Mouse (Mus musculus): Measurements from ENCODE around the gene Zfp451. TPM values are rescaled to one million over a fixed set of nuclear protein-coding genes. Genes with fewer than 3 reads are reported as not detected.
"Not testable (repeated sequence)": the region's sequence is repeated elsewhere in the genome, so short reads cannot be mapped to it uniquely, and the experiment has no call there.

Gene Zfp451
- polyA plus RNA-seq, 1 experiment: 152 TPM

- TF ChIP-seq CTCF (IDR thresholded peaks at IDR 0.05; ENCODE audit: control insufficient read depth, insufficient read depth, insufficient replicate concordance, low read depth, low read length): no peak
- TF ChIP-seq POLR2A (IDR thresholded peaks at IDR 0.05; ENCODE audit: control insufficient read depth, low read depth, low read length): 0 out of 2 replicates have a peak, but pooled peaks have one; percentile 36
- Histone ChIP-seq H3K4me1 (ENCODE audit: control insufficient read depth, insufficient read depth, low read length) (peaks cover 13% of the 10 kb centered on the region), H3K27ac (ENCODE audit: control insufficient read depth, insufficient read depth, low read depth, low read length) (peak within 1 kb of the TSS; percentile 90), H3K27me3 (ENCODE audit: control insufficient read depth, insufficient read depth, low read length) (no peaks in the 10 kb centered on the region), H3K36me3 (ENCODE audit: control insufficient read depth, insufficient read depth, low read length) (no peaks in the 10 kb centered on the region), H3K4me3 (ENCODE audit: control insufficient read depth, low read depth, low read length) (peak within 1 kb of the TSS; percentile 95)
Observed at GRCm38 (mm10) chr1:33757491-33758041, 56.8 kb downstream of the Zfp451 start, which contains the start of gene Bag2. Gene Bag2, minus strand, starts transcription at chr1:33757795.

- peak overlapping the region; percentile 63 for H3K27ac ChIP-seq (ENCODE audit: control insufficient read depth, insufficient read depth, low read depth, low read length)
- H3K4me1 ChIP-seq (ENCODE audit: control insufficient read depth, insufficient read depth, low read length): peaks cover 13% of the 10 kb centered on the region
- no peak for TF ChIP-seq POLR2A (IDR thresholded peaks at IDR 0.05; ENCODE audit: control insufficient read depth, low read depth, low read length)
- TF ChIP-seq CTCF (IDR thresholded peaks at IDR 0.05; ENCODE audit: control insufficient read depth, insufficient read depth, insufficient replicate concordance, low read depth, low read length): no peak
- H3K36me3 ChIP-seq (ENCODE audit: control insufficient read depth, insufficient read depth, low read length): no peaks in the 10 kb centered on the region
- peak overlapping the region; percentile 95 for H3K4me3 ChIP-seq (ENCODE audit: control insufficient read depth, low read depth, low read length)
- H3K27me3 ChIP-seq (ENCODE audit: control insufficient read depth, insufficient read depth, low read length): no peaks in the 10 kb centered on the region
Observed at GRCm38 (mm10) chr1:33757033-33757413, 57.4 kb downstream of the Zfp451 start.

GRCm38 (mm10) chr1:33756258-33757032, 58.0 kb downstream of the Zfp451 start:
- H3K36me3 ChIP-seq (ENCODE audit: control insufficient read depth, insufficient read depth, low read length): no peaks in the 10 kb centered on the region
- peaks cover 13% of the 10 kb centered on the region for H3K4me1 ChIP-seq (ENCODE audit: control insufficient read depth, insufficient read depth, low read length)
- TF ChIP-seq CTCF (IDR thresholded peaks at IDR 0.05; ENCODE audit: control insufficient read depth, insufficient read depth, insufficient replicate concordance, low read depth, low read length): no peak
- TF ChIP-seq POLR2A (IDR thresholded peaks at IDR 0.05; ENCODE audit: control insufficient read depth, low read depth, low read length): no peak
- peak overlapping the region; percentile 63 for H3K27ac ChIP-seq (ENCODE audit: control insufficient read depth, insufficient read depth, low read depth, low read length)
- peak overlapping the region; percentile 95 for H3K4me3 ChIP-seq (ENCODE audit: control insufficient read depth, low read depth, low read length)
- H3K27me3 ChIP-seq (ENCODE audit: control insufficient read depth, insufficient read depth, low read length): no peaks in the 10 kb centered on the region

- peaks cover 13% of the 10 kb centered on the region for H3K4me1 ChIP-seq (ENCODE audit: control insufficient read depth, insufficient read depth, low read length)
- TF ChIP-seq POLR2A (IDR thresholded peaks at IDR 0.05; ENCODE audit: control insufficient read depth, low read depth, low read length) (no peak), CTCF (IDR thresholded peaks at IDR 0.05; ENCODE audit: control insufficient read depth, insufficient read depth, insufficient replicate concordance, low read depth, low read length) (no peak)
- H3K36me3 ChIP-seq (ENCODE audit: control insufficient read depth, insufficient read depth, low read length): no peaks in the 10 kb centered on the region
- H3K4me3 ChIP-seq (ENCODE audit: control insufficient read depth, low read depth, low read length): no peak overlapping the region
- H3K27me3 ChIP-seq (ENCODE audit: control insufficient read depth, insufficient read depth, low read length): no peaks in the 10 kb centered on the region
- peak overlapping the region; percentile 29; the same call in 1 of the 2 replicates for H3K27ac ChIP-seq (ENCODE audit: control insufficient read depth, insufficient read depth, low read depth, low read length)
Observed at GRCm38 (mm10) chr1:33755799-33756198, 58.6 kb downstream of the Zfp451 start.

GRCm38 (mm10) chr1:33754965-33755735, 59.2 kb downstream of the Zfp451 start:
- TF ChIP-seq POLR2A (IDR thresholded peaks at IDR 0.05; ENCODE audit: control insufficient read depth, low read depth, low read length): no peak
- no peak for TF ChIP-seq CTCF (IDR thresholded peaks at IDR 0.05; ENCODE audit: control insufficient read depth, insufficient read depth, insufficient replicate concordance, low read depth, low read length)
- Histone ChIP-seq H3K36me3 (ENCODE audit: control insufficient read depth, insufficient read depth, low read length) (no peaks in the 10 kb centered on the region), H3K27ac (ENCODE audit: control insufficient read depth, insufficient read depth, low read depth, low read length) (no peak overlapping the region), H3K4me1 (ENCODE audit: control insufficient read depth, insufficient read depth, low read length) (peaks cover 13% of the 10 kb centered on the region), H3K4me3 (ENCODE audit: control insufficient read depth, low read depth, low read length) (no peak overlapping the region), H3K27me3 (ENCODE audit: control insufficient read depth, insufficient read depth, low read length) (no peaks in the 10 kb centered on the region)

GRCm38 (mm10) chr1:33754089-33754488, 60.3 kb downstream of the Zfp451 start:
- Histone ChIP-seq H3K36me3 (ENCODE audit: control insufficient read depth, insufficient read depth, low read length) (no peaks in the 10 kb centered on the region), H3K27ac (ENCODE audit: control insufficient read depth, insufficient read depth, low read depth, low read length) (no peak overlapping the region), H3K27me3 (ENCODE audit: control insufficient read depth, insufficient read depth, low read length) (no peaks in the 10 kb centered on the region), H3K4me3 (ENCODE audit: control insufficient read depth, low read depth, low read length) (no peak overlapping the region), H3K4me1 (ENCODE audit: control insufficient read depth, insufficient read depth, low read length) (peaks cover 13% of the 10 kb centered on the region)
- TF ChIP-seq POLR2A (IDR thresholded peaks at IDR 0.05; ENCODE audit: control insufficient read depth, low read depth, low read length): no peak
- no peak for TF ChIP-seq CTCF (IDR thresholded peaks at IDR 0.05; ENCODE audit: control insufficient read depth, insufficient read depth, insufficient replicate concordance, low read depth, low read length)

- peaks cover 2% of the 10 kb centered on the region for H3K4me1 ChIP-seq (ENCODE audit: control insufficient read depth, insufficient read depth, low read length)
- TF ChIP-seq CTCF (IDR thresholded peaks at IDR 0.05; ENCODE audit: control insufficient read depth, insufficient read depth, insufficient replicate concordance, low read depth, low read length): no peak
- no peak for TF ChIP-seq POLR2A (IDR thresholded peaks at IDR 0.05; ENCODE audit: control insufficient read depth, low read depth, low read length)
- no peaks in the 10 kb centered on the region for H3K36me3 ChIP-seq (ENCODE audit: control insufficient read depth, insufficient read depth, low read length)
- H3K4me3 ChIP-seq (ENCODE audit: control insufficient read depth, low read depth, low read length): no peak overlapping the region
- no peaks in the 10 kb centered on the region for H3K27me3 ChIP-seq (ENCODE audit: control insufficient read depth, insufficient read depth, low read length)
- no peak overlapping the region for H3K27ac ChIP-seq (ENCODE audit: control insufficient read depth, insufficient read depth, low read depth, low read length)
Observed at GRCm38 (mm10) chr1:33751283-33751682, 63.1 kb downstream of the Zfp451 start.

- not testable (repeated sequence) for H3K4me3 ChIP-seq (ENCODE audit: control insufficient read depth, low read depth, low read length); H3K36me3 ChIP-seq (ENCODE audit: control insufficient read depth, insufficient read depth, low read length); H3K4me1 ChIP-seq (ENCODE audit: control insufficient read depth, insufficient read depth, low read length); H3K27ac ChIP-seq (ENCODE audit: control insufficient read depth, insufficient read depth, low read depth, low read length); H3K27me3 ChIP-seq (ENCODE audit: control insufficient read depth, insufficient read depth, low read length)
Observed at GRCm38 (mm10) chr1:33749709-33750108, 64.7 kb downstream of the Zfp451 start.
